Mouse (Mus musculus) mesoderm, embryonic 11.5 days (tissue): Measurements from ENCODE around the gene Sell.

Experiments
- DNase-seq: peaks from one replicate; pipeline ENCODE4 v3.0.0-alpha.2; 2012; ENCODE audit warnings: low read depth, low spot score

The Sell gene

GRCm38 (mm10) chr1:164074606-164075140 lies 12.9 kb downstream of the Sell start:
- DNase-seq, result no peak

- no peak for DNase-seq
Measured at GRCm38 (mm10) chr1:164075416-164075815, 13.6 kb downstream of the Sell start.

- DNase-seq, result no peak
Measured at GRCm38 (mm10) chr1:164076441-164076840, 14.7 kb downstream of the Sell start.

GRCm38 (mm10) chr1:164077031-164077430 lies 15.2 kb downstream of the Sell start:
- DNase-seq, result no peak

- no peak for DNase-seq
Measured at GRCm38 (mm10) chr1:164078323-164078741, 16.6 kb downstream of the Sell start.

- no peak for DNase-seq
Measured at GRCm38 (mm10) chr1:164079091-164079490, 17.3 kb downstream of the Sell start.

GRCm38 (mm10) chr1:164083046-164083445 lies 21.3 kb downstream of the Sell start:
- DNase-seq, result no peak

- no peak for DNase-seq
Measured at GRCm38 (mm10) chr1:164086797-164087196, 25.0 kb downstream of the Sell start.

- DNase-seq, result no peak
Measured at GRCm38 (mm10) chr1:164087872-164088271, 26.1 kb downstream of the Sell start.

GRCm38 (mm10) chr1:164096780-164097179 lies 35.0 kb downstream of the Sell start:
- DNase-seq, result no peak

- DNase-seq, result no peak
Measured at GRCm38 (mm10) chr1:164097911-164098310, 36.1 kb downstream of the Sell start.

- no peak for DNase-seq
Measured at GRCm38 (mm10) chr1:164098372-164098771, 36.6 kb downstream of the Sell start.

- no peak for DNase-seq
Measured at GRCm38 (mm10) chr1:164109763-164110162, 48.0 kb downstream of the Sell start.

GRCm38 (mm10) chr1:164110591-164111329 lies 49.0 kb downstream of the Sell start:
- DNase-seq, result no peak

- DNase-seq, result no peak
Measured at GRCm38 (mm10) chr1:164114280-164114679, 52.5 kb downstream of the Sell start.

- no peak for DNase-seq
Measured at GRCm38 (mm10) chr1:164114947-164115493, 53.2 kb downstream of the Sell start, which contains the start of gene Selp. TSS of gene Selp (plus strand) at chr1:164115264.

- no peak for DNase-seq
Measured at GRCm38 (mm10) chr1:164115647-164116046, 53.9 kb downstream of the Sell start.

- no peak for DNase-seq
Measured at GRCm38 (mm10) chr1:164117869-164118268, 56.1 kb downstream of the Sell start.

GRCm38 (mm10) chr1:164119892-164120776 lies 58.4 kb downstream of the Sell start:
- no peak for DNase-seq

GRCm38 (mm10) chr1:164120777-164121158 lies 59.0 kb downstream of the Sell start:
- no peak for DNase-seq

- DNase-seq, result no peak
Measured at GRCm38 (mm10) chr1:164123836-164124235, 62.1 kb downstream of the Sell start.

GRCm38 (mm10) chr1:164130013-164130412 lies 68.2 kb downstream of the Sell start:
- no peak for DNase-seq
